Mouse (Mus musculus) erythroblast, embryonic 14.5 days (primary cell): ENCODE results near the gene Plcxd2.

ENCODE experiments used
- GATA1 ChIP-seq: IDR thresholded peaks from 2 replicates; pipeline ENCODE4 v1.6.1; 2012; ENCODE audit warnings: low read length, inconsistent platforms, mixed read lengths
- TAL1 ChIP-seq: IDR thresholded peaks from 3 replicates; pipeline ENCODE4 v1.6.1; 2012; ENCODE audit warnings: low read length, inconsistent platforms, mixed read lengths

GRCm38 (mm10) chr16:45964777-45965176, 45.2 kb downstream of the Plcxd2 start:
- no peak for TF ChIP-seq GATA1
- no peak for TF ChIP-seq TAL1
